Mouse (Mus musculus) kidney, adult 9 months (tissue): ENCODE measurements around the gene Fam216b.

Experiments
- DNase-seq: peaks from one replicate; pipeline ENCODE4 v3.0.0; 2022

The Fam216b gene

GRCm38 (mm10) chr14:78088907-78089306 lies at the start of gene Fam216b:
Gene Fam216b (minus strand): TSS chr14:78089007.
- no peak for DNase-seq

DNA sequence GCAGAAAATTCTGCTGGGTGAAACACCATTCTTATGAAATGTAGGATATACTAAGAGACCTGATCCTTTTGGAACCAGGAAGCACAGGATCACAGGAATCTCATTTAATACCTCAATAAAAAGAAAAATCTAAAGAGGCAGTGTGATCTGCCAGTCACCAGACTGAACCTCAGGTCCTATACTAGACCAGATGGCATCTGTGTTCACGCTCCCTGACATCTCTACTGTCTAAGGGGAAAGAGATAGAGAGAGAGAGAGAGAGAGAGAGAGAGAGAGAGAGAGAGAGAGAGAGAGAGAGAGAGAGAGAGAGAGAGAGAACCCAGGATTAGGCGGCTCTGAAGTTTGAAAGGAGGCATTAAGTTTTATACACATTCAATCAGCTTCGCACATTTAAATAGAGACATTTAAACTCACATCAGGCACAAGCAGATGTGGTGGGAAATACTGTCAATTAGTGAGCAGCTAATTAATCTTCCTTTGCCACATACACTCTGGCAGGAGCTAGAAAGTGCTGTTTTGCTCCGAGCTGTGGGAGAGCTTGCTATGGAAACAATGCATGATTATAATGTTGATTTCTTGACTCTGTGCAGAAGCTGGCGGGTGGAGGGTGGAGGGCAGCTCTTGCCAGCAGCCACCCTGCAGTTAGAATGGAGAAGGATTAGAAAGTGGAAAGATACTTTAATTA lies 43.7 kb upstream of the Fam216b start:
- no peak for DNase-seq

DNA sequence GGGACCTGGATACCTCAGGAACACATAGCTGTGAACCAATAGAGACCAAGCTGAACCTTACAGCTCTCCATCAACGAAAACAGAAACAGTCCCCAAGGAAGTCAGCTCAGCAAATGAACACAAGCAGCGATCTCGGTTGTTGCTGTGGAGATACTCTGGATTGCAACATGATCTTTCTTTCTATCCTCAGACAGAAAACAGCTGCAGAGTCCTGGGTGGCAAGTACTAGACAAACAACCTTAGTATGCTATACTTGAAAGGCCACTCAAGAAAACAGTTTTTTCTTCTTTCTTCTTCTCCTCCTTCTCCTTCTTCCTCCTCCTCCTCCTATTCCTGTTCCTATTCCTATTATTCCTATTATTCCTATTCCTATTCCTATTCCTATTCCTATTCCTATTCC lies 37.9 kb upstream of the Fam216b start:
- no peak for DNase-seq

DNA sequence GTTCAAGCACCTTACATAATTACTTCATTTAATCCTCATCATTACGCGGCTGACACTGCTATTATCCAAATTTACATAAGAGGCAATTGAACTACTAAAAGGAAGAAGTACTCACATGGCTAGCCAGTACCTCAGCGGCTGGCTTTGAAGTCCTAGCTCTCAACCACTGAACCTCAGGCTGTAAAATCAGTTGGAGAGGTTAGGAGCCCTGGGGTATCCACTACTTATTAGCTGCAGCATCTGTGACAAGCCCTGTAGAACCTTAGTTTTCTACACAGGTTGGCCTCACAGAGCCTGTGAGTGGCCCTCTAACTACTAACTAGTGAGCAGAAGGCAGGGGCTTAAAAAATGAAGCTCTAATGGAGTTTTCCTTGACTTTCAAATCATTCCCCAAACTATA lies 31.5 kb upstream of the Fam216b start:
- DNase-seq, result no peak

- DNase-seq, result no peak
Measured at GRCm38 (mm10) chr14:78119449-78120200, 30.8 kb upstream of the Fam216b start.

DNA sequence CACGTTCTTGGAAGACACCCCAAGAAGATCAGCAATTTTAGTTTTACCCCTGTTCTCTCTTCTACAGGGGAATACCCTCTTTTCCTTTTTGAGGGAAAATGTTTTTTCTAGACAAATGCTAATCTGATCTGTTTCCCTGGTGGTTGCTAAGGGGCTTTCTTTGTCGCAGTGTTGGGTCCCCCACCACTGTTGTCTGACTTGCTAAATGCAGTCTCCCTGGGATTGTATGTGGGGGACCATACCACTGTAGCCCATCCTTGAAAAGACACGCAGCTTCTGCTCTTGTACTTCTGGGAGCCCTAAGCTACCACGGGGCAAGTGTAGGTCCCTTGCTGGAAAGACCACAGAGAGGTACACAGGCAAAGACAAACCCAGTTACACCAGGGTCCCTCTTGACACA lies 28.9 kb upstream of the Fam216b start:
- no peak for DNase-seq

DNA sequence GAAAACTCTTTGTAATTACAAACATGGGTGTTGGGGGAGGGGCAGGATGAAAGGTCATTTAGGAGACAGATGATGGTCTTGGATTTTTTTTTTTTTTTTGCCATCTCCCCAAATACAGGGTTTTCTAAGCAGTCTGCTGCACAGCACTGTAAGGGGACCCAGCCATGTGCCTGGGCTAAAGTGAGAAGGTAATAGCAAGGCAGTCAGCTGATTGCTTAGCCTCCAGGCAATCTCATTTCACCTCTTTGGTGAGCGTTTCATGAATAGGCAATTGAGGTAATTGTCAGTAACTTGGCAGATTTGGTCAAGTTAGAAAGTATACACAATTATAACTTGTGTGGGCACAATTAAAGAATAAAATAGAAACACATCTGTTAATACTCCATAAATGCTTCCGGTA lies 28.5 kb upstream of the Fam216b start:
- no peak for DNase-seq

DNA sequence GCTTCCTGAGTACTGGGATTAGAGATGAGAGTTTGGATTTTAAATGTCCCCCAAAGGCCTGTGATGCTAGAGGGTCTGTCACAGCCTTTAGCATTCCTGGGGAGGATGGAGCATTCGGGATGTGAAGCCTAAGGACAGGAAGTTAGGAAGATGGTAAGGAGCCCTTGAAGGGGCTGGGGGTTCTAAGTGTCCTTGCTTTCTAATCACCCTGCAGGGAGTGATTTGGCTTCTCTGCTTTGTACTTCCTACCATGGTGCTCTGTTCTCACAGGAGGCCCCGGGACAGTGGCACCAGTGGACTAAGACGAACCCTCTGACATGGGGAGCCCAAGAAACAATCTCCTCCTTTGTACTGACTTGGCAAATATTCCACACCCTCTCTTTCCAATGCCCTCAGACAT lies 23.7 kb upstream of the Fam216b start:
- DNase-seq, result no peak

DNA sequence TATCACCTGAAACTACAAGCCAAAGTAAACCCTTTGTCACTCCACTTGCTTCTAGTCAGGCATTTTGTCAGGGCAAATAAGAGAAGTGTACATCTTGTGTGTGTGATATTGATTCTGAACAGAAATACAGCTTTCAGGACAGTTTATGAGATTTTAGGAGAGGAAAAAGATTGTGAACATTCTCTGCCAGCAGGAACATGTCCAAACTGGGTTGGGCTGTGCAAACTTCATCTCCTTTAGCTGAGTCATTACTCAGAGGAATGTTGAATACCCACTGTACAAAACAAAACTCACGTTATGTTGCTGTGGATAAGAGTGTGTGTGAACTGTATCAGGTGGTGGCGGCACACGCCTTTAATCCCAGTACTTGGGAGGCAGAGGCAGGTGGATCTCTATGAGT lies 22.1 kb upstream of the Fam216b start:
- no peak for DNase-seq

DNA sequence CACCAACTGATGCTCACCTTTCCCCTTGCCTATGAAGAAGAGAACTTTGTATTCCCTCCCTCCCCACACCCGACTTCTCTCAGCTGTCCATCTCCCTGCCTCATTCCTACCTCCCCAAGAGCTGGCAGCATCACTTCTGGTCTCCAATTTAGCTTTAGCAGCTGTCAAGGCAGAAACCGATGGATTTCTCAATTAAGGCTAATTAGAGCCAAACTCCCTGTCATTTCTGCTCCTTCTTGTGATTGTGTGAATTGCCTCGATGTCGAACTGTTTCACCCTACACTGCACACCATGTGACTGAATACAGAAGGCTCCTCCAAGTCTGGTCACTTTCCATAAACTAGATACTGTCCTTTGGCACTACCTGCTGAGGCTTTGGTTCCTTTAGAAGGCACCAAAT lies 20.6 kb upstream of the Fam216b start:
- DNase-seq, result no peak

- DNase-seq, result no peak
Measured at GRCm38 (mm10) chr14:78108388-78108787, 19.6 kb upstream of the Fam216b start.

DNA sequence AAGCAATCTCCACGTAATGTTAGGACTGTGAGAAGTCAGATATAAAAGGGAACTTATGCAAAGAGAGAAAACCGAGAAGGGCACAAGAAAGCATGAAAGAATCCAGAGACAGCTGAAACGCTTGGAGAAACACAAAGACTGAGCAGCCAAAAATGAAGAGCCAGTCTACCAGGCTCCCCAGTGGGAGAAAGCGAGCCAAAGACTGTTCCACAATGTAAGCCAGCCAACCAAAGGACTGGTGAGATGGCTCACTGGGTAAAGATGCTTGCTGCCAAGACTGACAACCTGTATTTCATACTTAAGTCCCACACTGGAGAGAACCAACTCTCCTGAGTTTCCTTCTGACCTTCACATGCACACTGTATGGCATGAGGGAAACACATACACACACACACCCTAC lies 784 bp upstream of the Fam216b start:
- DNase-seq, result no peak

- no peak for DNase-seq
Measured at GRCm38 (mm10) chr14:78083465-78083864, 5.3 kb downstream of the Fam216b start.

DNA sequence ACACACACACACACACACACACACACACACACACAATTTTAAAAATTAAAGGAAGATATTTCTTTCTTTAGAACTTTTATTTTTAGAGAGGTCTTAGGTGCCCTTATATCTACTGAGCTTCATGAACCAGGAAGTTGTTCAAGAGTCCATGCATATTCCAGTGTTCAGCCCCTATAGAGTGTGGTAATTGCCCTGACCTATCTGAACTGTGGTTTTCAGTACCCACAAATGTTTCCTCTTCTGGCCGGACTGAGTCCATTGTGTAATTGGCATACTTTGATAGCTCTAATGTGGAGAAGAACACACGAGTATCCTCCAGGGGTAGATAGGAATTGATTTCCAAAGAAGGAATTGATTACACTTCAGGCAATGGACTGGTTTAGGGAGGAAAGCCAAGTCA lies 11.3 kb downstream of the Fam216b start:
- DNase-seq, result no peak

- DNase-seq, result no peak
Measured at GRCm38 (mm10) chr14:78065938-78066710, 22.7 kb downstream of the Fam216b start.

DNA sequence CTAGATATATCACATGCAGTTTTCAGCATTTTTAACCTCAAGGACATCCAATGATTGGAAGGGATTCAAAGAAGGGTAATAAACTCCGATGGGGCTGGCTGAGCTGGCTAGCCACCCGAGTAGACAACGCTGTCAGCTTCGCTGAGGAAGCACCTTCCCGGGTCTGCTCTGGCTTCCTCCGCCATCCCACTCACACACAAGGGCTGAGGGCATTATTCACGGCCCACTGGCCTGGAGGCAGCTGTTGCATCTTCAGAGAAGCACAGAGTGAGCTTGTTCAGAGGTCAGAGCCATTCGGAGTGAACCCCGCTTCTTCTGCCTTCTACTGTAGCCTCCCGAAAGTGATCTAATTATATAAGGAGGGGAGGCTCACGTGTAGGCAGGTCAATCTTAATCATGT lies 26.3 kb downstream of the Fam216b start:
- peak; percentile 2 for DNase-seq

GRCm38 (mm10) chr14:78060609-78060951 lies 28.2 kb downstream of the Fam216b start:
- no peak for DNase-seq

DNA sequence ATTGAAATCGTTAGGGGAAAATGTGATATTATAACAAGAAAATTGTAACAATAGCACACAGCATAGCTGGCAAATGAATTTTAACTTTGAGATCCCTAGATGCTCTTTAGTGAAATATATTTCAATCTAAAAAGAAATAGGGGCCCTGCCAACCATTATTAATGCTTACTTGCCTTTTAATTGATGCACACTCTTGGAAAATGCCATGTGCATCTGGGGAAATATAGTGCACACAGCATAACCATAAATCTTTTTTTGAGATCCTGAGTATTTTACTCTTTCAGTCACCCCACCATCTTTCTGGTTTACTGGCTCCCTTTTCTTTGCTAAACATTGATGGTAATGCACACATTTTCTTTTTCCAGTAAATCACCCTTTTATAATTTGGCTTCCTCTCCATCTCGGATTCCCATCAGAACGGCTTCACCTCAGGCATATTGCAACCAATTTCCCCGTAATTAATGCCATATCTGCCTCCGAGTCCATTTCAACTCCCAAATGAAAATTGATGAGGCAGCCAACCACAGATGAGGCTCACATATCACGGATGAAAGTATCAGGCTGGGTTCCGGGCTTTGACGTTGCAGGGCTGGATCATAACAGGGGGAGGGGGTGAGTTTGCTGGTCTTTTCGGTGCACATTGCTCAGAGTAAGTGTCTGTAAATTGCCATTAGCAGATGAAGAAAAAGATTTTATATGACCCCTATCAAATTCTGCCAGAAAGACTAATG lies 28.8 kb downstream of the Fam216b start:
- no peak for DNase-seq

DNA sequence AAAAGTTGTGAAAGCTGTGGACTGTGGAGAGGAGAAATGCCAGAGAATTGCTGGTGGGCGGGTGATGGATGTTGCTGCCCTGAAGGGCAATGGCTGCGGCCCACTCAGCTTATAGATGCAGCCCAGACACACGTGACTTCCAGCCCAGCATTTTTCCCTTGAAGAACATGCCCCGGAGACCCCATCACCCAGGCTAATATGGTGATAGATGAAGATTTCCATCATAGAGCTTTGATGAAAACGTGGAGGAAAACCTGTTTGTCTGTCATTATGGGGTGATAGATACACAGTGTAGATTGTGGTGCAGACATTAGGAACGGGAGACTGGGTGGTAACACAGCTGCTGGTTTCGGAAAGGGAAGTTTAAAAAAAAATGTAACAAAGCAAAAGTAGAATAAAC lies 31.4 kb downstream of the Fam216b start:
- no peak for DNase-seq

GRCm38 (mm10) chr14:78056371-78056770 lies 32.4 kb downstream of the Fam216b start:
- DNase-seq, result no peak

DNA sequence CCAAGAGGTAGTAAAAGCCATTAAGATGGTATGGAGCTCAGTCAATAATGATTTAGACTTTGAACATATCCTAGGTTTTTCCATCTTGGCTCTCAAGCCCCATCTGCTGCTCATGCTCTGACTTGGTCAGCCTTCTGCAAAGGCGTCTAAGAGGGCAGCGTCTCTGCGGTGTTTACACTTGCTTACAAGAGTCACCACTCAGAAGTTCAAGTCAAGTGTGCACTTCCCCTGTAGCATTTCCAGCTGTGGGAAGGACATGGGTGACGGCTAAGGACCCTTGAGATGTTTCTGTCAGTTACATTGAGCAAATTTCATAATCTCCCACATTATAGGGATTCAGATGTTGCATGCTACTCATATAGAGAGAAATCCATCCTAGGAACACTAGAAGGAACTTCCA lies 40.1 kb downstream of the Fam216b start:
- no peak for DNase-seq

DNA sequence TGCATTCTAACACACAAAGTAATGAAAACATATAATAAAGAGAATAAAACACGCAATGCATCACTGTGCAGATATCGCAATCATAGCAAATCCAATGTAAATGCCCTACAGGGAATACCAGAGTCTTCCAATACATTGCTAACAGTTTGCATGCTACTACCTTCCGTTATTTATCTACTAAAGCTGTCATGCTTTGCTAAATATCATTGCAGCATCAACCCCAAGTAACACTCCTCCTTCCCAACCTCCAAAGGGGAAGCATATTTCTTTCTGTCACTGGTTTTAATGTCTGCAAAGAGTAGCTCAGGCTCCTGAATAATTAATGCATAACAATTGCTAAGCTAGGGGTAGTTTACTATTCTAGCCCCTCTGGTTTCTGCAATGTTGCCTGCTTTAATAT lies 40.5 kb downstream of the Fam216b start:
- DNase-seq, result no peak

GRCm38 (mm10) chr14:78043079-78043478 lies 45.7 kb downstream of the Fam216b start:
- no peak for DNase-seq
